Mouse (Mus musculus): ENCODE measurements around the gene Hdac4. TPM values are rescaled to one million over a fixed set of nuclear protein-coding genes. Genes with fewer than 3 reads are reported as not detected.
A peak's percentile ranks its signal among the peaks of the same experiment; 100 is the strongest.

Gene Hdac4
- total RNA-seq, 2 experiments from 2014 or later: 12.4 to 23.8 TPM

DNA sequence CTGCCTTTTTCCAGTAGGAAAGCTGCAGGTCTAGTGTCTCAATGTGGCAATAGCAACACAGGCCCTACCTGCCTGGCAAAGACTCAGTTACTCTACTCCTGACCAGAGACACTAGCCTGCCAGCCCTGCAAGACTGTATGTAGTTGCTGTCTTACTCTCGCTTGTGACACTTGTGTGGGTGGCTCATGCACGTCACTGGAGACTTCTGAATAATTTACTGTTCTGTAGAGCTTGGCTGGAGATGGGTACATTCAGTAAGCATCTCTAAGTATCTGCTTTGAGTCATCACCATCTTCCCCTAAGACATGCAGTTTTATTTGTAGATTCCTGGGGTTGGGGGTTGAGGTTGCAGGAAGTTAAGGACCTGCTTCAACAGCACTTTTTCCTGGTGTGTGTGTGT is 252.9 kb downstream of the Hdac4 start:
- ATAC-seq (replicated peaks; ENCODE audit: low FRiP score, low TSS enrichment, poor library complexity, severe bottlenecking): no peak

GRCm38 (mm10) chr1:91942031-91942430 is 253.5 kb downstream of the Hdac4 start:
- no peak for ATAC-seq (replicated peaks; ENCODE audit: low FRiP score, low TSS enrichment, poor library complexity, severe bottlenecking)

DNA sequence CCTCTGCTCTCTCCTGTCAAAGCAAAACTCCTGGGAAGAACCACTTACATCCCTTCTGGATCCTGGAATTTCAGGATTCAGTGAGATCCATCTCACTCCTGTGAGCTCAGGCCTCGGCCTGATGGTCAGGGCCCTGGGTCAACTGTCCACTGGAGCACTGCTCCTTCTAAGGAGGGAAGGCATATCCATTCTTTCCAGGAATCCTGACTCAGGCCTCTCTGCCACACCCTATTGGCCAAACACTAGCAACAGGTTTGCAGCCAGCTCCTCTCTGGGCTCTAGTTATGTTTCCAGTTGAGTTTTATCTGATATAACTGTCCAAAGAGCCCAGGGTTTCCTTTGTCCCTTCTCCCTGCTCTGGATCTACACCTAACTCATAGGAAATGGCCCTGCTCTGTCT is 254.4 kb downstream of the Hdac4 start:
- ATAC-seq (replicated peaks; ENCODE audit: low FRiP score, low TSS enrichment, poor library complexity, severe bottlenecking): no peak

GRCm38 (mm10) chr1:91935171-91935570 is 260.3 kb downstream of the Hdac4 start:
- ATAC-seq (replicated peaks; ENCODE audit: low FRiP score, low TSS enrichment, poor library complexity, severe bottlenecking): no peak

DNA sequence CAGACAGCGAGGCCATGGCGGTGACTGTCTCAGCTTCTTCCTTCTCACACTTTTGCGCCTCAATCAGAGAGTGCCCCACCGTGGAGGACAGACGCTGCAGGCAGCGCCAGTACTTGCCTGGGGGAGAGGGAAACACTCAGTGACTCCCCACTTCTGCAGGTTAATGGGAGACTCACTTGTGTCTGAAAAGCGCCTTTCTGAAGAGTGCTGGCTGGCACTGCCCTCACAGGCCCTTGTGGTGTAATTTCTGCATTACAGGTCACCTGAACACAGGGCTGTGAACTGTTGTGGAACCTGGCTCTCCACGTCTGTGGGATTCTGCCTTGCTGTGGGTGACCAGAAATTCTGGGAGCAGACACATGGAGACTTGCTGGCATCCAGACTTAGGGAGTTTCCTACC is 261.8 kb downstream of the Hdac4 start:
- no peak for ATAC-seq (replicated peaks; ENCODE audit: low FRiP score, low TSS enrichment, poor library complexity, severe bottlenecking)

- no peak for ATAC-seq (replicated peaks; ENCODE audit: low FRiP score, low TSS enrichment, poor library complexity, severe bottlenecking)
Observed at GRCm38 (mm10) chr1:91932221-91932620, 263.3 kb downstream of the Hdac4 start.

DNA sequence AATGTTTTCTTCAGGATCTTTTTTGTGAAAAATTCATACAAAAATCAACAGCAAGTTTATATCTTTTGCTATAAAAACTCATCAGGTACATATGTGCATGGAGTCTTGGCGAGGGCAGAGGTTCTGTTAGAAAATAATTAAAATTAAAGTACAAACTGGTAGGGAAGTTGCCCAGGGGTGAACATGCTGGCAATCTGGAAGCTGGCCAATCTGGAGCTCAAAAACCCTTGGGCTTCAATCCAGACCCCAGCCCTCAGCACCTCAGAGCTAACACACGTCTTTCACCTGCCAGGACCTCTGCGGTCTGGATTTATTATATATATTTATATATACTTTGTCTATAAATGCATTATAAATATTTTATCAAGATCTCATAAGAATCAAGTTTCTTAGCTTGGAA is 263.7 kb downstream of the Hdac4 start:
- ATAC-seq (replicated peaks; ENCODE audit: low FRiP score, low TSS enrichment, poor library complexity, severe bottlenecking): no peak

DNA sequence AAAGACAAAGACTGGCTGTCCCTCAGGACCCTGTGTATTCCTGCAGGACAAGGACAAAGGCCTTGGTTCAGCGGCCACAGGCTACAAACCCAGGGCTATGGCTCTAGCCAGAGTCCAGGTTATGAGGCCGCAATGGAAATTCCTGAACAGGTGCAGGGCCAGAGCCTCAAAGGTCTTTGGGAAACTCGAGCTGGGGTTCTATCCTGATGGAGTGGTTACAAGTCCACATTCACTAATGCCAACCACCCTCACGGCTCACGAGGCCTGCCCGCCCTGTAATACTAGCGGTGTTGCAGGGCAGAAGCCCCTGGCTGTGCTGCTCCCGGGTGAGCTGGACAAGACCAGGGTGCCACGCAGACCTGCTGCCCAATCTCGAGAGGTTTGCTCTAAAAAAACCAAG is 264.3 kb downstream of the Hdac4 start:
- ATAC-seq (replicated peaks; ENCODE audit: low FRiP score, low TSS enrichment, poor library complexity, severe bottlenecking): no peak

DNA sequence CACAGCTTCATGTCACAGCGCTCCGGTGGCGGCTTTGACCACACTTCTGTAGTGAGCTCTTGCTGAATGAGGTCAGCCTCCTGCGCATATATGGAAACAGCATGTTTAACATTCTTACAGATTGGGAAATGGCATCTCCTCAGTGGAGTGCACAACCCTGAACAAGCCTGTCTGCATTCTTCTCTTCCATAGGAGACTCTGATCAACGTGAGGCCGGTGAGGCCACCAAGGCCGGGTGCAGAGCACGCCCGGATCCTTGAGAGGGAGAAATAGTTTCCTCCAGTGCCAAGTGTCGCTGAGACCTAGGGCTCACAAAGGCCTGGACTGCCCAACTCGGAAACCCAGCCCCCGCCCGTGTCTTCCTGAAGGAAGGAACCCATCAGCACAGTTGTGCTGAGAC is 266.4 kb downstream of the Hdac4 start:
- ATAC-seq (replicated peaks; ENCODE audit: low FRiP score, low TSS enrichment, poor library complexity, severe bottlenecking): no peak

DNA sequence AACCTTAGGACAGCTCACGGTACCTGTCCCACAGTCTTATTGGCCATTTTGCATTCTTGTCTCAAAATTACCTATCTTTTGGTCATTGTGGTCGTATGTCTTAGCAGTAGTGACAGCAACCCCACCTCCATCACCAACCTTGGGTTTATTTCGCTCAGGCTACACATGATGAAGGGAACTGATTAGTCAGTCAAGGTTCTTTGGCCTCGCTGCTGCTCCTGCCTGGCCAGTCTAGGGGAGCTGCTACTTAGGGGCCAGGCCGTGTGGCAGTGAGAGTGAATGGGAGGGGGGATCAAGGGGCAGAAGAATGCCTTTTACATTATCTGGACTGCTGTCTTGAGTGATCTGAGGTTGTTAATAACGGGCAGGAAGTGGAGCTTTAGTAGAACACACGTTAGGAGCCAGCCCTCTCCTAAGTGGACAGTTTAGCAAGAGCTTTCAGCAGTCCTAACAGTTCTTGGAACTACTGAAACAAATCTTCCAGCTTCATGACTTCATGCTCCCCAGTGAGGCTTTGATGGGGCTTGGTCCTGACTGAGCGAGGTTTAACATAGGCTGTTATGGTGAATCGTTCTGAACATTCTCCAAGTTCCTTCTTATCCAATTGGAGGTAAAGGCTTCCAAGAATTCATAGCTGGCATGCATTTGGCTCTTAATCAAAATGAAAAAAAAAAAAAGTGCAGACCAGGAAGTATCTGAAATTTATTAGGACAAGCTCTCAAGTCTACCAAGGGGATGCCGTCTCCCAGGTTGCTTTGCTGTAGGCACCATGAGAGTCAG is 267.8 kb downstream of the Hdac4 start:
- no peak for ATAC-seq (replicated peaks; ENCODE audit: low FRiP score, low TSS enrichment, poor library complexity, severe bottlenecking)

- ATAC-seq (replicated peaks; ENCODE audit: low FRiP score, low TSS enrichment, poor library complexity, severe bottlenecking): no peak
Observed at GRCm38 (mm10) chr1:91923567-91923966, 271.9 kb downstream of the Hdac4 start.

- ATAC-seq (replicated peaks; ENCODE audit: low FRiP score, low TSS enrichment, poor library complexity, severe bottlenecking): no peak
Observed at GRCm38 (mm10) chr1:91922235-91923152, 273.0 kb downstream of the Hdac4 start.

GRCm38 (mm10) chr1:91921702-91922101 is 273.8 kb downstream of the Hdac4 start:
- ATAC-seq (replicated peaks; ENCODE audit: low FRiP score, low TSS enrichment, poor library complexity, severe bottlenecking): no peak

DNA sequence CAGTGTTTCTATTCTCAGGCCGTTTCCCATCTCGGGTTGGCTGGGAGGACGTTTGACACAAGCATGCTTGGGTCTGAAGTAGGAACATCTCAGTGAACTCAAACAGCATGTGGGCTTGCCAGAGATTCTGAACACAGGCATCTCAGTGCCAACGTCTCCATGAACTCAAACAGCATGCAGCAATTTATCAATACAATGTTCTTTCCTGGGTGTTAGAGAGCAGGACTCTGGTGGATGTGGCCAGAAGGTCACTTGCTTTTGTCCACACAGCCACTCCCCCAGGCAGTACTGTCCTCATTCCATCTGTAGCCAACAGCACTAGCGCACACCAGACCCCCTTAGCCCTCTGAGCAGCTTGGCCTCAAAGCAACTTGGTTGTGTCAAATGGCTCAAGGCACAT is 274.2 kb downstream of the Hdac4 start:
- no peak for ATAC-seq (replicated peaks; ENCODE audit: low FRiP score, low TSS enrichment, poor library complexity, severe bottlenecking)

DNA sequence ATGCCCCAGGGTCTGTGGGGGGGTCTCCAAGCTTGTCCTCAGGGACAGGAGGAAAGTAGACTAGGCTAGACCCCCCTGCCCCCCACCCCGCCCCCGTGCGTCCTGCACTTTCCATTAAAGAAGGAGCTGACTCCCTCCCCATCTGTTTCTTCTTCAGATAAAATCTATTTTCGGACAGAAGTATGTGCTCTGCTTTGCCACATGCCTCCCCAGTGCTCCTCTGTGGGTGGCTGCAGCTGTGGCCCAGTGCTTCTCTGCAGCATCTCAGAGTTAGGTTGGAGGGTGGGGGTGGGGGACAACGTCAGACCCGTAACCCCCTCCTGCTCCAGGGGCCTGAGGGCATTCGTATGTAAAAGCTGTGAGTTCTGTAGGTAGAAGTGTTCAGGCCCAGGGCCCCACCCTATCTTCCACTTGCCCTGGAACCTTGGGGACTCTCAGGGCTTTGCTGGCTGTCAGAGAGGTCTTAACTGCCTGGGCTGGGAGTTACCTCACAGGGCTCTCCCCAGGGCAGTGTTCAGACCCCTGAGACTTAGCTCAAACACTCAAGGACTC is 275.4 kb downstream of the Hdac4 start:
- ATAC-seq (replicated peaks; ENCODE audit: low FRiP score, low TSS enrichment, poor library complexity, severe bottlenecking): no peak

GRCm38 (mm10) chr1:91918257-91918800 is 277.2 kb downstream of the Hdac4 start:
- no peak for ATAC-seq (replicated peaks; ENCODE audit: low FRiP score, low TSS enrichment, poor library complexity, severe bottlenecking)

GRCm38 (mm10) chr1:91917596-91917995 is 277.9 kb downstream of the Hdac4 start:
- ATAC-seq (replicated peaks; ENCODE audit: low FRiP score, low TSS enrichment, poor library complexity, severe bottlenecking): no peak

DNA sequence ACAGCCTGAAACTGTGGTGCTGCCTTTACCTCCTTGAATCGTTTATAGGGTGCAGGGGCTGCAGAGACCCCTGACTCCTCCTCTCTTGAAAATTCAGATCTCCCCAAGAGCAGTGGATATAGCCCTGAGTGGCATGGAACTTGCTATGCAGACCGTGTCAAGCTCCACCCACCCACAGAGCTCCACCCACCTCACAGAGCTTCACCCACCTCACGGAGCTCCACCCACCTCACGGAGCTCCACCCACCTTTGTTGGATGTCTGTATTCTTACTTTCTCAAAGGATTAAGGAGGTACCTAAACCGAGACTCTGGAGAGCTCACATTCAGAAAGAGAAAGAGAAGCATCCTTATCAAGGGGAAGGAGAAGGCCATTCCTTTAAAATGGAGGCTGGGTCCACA is 279.5 kb downstream of the Hdac4 start:
- ATAC-seq (replicated peaks; ENCODE audit: low FRiP score, low TSS enrichment, poor library complexity, severe bottlenecking): no peak

- ATAC-seq (replicated peaks; ENCODE audit: low FRiP score, low TSS enrichment, poor library complexity, severe bottlenecking): no peak
Observed at GRCm38 (mm10) chr1:91914648-91915047, 280.9 kb downstream of the Hdac4 start.

GRCm38 (mm10) chr1:91913850-91914249 is 281.6 kb downstream of the Hdac4 start:
- ATAC-seq (replicated peaks; ENCODE audit: low FRiP score, low TSS enrichment, poor library complexity, severe bottlenecking): peak; percentile 40; the same call in 1 of the 2 replicates
